Mouse (Mus musculus) cerebellum, adult 2 months (tissue): ENCODE measurements at regions not wholly inside any gene's neighbourhood (a gene's known extent, or its start where the extent isn't known, plus 50 kb on each side); places are given as distances from the start of the nearest gene placed in this dataset.

ENCODE experiments used
- CTCF ChIP-seq: fragments of 200-500 bp; IDR thresholded peaks from 2 replicates; pipeline ENCODE4 v1.5.1; 2011; ENCODE audit warnings: low read depth, mild to moderate bottlenecking, control low read depth, low read length, moderate library complexity, borderline replicate concordance; ENCODE audit not compliant: insufficient read depth
- POLR2A ChIP-seq: fragments of 200-500 bp; IDR thresholded peaks from 2 replicates; pipeline ENCODE4 v1.6.1; 2011; ENCODE audit warnings: low read length, control low read depth, borderline replicate concordance; ENCODE audit not compliant: insufficient read depth

DNA sequence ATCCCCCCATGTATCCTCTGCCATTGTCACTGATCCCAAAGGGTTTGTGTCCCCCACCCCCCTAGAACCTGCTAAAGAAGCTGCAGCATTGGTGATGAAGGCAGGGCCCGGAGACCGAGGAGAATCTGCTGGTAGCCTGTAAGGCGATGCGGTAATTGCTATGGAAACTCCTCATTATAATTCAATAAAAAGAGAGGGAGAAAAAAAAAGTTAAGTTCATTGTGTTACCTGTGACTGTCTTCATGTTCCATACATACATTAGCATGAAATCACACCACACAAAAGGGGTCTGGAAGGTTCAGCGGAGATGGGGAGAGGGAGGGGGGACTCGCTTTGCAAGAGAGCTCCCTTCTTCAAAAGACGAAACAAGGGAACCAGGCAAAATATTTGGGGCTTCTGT lies 123.5 kb downstream of the Gm26897 start:
- TF ChIP-seq CTCF, result no peak
- TF ChIP-seq POLR2A, result no peak
